Mouse (Mus musculus): ENCODE results near the gene Ilf3. TPM values are rescaled to one million over a fixed set of nuclear protein-coding genes. Genes with fewer than 3 reads are reported as not detected.

Ilf3 gene
- polyA plus RNA-seq (2017; shearing (Covaris generic)) = 69.7 TPM

DNA sequence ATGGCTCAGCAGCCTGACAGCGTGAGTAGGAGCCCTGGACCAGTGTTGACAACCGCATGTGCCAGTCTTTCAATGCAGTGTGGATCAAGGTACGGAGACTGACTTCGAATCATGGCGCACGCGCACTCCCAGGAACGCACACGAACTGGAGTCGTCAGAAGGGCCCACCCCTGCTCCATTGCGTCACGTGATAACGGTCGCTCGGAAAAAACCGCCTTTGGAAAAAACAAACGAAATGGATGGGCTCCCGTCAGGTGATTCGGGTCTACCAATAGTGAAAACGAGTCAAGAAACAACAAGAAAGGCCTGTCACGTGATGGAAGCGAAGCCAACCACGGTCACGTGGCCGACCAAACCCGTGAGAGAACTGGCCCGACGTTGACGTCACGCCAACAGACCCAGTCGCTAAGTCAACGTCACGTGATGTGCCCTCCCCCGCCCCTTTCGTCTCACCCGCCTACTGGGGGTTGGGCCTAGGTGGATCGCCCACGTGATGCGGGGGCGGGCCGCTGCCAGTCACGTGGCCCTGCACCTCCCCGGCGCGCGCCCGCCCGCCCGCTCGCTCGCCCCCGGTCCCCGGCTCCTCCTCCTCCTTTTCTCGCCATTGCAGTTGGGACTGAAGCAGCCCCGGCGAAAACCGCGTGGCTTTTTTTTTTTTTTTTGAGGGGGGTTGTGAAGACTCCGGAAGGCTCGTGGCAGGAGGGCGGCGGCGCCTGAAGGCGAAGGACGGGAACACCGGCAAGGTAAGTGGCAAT is at the start of gene Ilf3:
Gene Ilf3, plus strand, starts transcription at position 515 of the 755 bp plus-strand sequence.

DNA sequence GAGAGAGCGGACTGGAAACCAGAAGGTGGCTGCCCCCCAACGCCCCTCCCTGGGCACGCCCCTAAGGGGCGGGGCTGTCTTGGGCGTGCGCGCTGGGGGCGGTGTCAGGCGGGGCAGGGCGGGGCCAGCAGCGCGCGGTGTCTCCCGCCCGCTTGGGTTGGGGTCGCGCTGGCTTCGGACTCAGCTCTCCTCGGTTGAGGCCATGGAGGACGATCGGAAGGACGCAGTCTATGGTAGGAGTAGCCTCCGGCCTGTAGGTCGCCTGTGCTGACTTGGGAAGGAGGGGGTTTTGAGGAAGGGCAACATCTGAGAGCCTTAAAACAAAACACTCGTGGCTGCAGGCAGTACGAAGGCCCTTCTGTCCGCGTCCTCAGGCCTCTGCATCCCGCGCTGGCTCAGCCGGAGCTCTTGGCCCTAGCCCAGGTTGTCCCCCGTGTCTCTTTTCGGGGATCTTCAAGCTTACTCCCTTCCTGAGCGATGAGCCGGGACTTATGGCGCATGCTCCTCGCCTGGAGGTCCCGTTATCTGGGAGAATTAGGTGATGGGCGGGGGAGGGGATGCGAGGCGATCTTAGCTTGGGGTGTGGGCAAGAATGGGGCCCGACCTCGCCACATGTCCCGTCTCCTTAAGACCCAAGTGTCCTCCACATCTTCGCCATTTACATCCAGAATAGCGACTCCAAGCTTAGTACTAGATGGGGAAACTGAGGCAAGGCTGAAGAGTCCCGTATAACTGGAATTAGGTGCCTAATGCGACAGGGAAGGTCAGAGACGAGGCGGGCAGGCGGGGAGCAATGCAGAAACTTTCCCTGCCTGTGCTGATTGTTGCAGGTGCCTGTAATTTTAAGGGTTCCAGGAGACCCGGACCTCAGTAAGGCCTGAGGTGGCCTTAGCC is 46.8 kb upstream of the Ilf3 start, which contains the start of gene Slc44a2:
Gene Slc44a2, plus strand, starts transcription at position 80 of the 894 bp plus-strand sequence.

DNA sequence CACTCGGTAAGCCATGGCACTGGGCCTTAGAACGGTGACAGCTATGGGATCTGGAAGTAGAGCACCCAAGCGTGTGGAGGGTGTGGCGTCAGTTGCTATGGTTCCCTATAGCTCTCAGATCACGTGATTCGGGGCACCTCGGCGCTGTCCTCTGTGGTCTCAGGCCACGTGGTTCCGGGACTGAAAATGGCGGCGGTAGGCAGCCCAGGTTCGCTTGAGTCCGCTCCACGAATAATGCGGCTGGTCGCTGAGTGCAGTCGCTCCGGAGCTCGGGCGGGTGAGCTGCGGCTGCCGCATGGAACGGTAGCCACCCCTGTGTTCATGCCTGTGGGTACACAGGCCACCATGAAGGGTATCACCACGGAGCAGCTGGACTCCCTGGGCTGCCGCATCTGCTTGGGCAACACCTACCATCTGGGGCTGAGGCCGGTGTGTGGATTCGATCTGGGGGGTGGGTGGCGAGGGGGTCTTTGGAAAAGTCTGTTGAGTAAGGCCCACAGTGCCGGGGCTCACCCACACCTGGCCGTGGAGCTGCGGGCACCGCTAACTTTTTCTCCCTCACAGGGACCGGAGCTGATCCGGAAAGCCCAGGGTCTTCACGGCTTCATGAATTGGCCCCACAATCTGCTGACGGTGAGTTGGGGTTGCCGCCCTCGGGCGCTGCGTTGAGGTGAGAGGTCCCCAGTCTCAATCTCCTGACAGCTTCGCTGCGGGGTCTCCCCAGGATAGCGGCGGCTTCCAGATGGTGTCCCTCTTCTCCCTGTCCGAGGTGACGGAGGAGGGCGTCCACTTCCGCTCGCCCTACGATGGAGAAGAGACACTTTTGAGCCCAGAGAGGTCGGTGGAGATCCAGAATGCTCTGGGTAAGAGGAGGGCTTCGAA is 44.2 kb downstream of the Ilf3 start, which contains the start of gene Qtrt1:
Gene Qtrt1, plus strand, starts transcription at position 169 of the 882 bp plus-strand sequence.

DNA sequence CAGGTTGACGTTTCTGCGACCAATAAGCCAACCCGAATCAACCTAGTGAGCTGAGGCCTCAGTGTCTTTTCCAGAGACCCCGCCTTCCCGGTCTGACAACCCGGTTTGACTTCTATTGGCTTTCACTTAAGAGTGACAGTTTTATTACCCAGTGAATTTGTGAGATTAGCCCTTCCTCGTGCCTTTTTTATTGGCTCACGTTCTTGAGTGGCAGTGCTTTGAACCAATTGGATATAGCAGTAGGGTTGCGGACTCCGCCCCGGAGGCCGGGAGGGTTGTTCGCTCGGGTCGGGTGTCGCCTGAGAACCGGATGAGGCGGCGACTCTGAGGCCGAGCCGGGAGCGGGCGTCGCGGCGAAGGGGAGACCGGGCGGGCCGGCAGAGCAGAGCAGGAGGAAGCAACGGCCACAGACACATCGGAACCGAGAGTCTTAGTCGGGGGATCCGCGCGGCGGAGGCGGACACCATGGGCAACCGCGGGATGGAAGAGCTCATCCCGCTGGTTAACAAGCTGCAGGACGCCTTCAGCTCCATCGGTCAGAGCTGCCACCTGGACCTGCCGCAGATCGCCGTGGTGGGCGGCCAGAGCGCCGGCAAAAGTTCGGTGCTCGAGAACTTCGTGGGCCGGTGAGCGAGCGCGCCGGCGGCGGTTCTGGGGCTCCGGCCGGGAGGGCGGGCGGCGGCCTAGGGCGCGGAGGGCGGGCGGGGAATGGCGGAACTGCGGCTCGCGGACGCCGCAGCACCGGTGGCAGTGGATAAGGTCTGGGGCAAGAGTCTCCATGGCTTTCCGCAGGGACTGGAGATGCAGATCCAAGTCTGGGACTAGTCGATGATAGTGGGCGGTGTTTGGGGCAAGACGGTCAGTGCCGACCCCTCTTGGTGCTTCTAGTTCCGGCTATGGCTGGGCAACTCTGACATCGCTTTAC is 57.2 kb downstream of the Ilf3 start, which contains the start of gene Dnm2:
Gene Dnm2, plus strand, starts transcription at position 278 of the 925 bp plus-strand sequence.

Other genes with a start within 250 kb of the Ilf3 start
- 118 TPM for gene Tyk2, start 236.6 kb upstream of the Ilf3 start, polyA plus RNA-seq (2017; shearing (Covaris generic))
- 330 TPM for gene Cdc37, start 217.9 kb upstream of the Ilf3 start, polyA plus RNA-seq (2017; shearing (Covaris generic))
- 0.72 TPM for gene Pde4a, start 202.2 kb upstream of the Ilf3 start, polyA plus RNA-seq (2017; shearing (Covaris generic))
- 39.3 TPM for gene Keap1, start 128.5 kb upstream of the Ilf3 start, polyA plus RNA-seq (2017; shearing (Covaris generic))
- gene S1pr5, start 119.4 kb upstream of the Ilf3 start, polyA plus RNA-seq (2017; shearing (Covaris generic)) = not detected
- 63.6 TPM for gene Atg4d, start 102.6 kb upstream of the Ilf3 start, polyA plus RNA-seq (2017; shearing (Covaris generic))
- 37.6 TPM for gene Kri1, start 79.9 kb upstream of the Ilf3 start, polyA plus RNA-seq (2017; shearing (Covaris generic))
- gene Cdkn2d, start 76.5 kb upstream of the Ilf3 start, polyA plus RNA-seq (2017; shearing (Covaris generic)) = 104 TPM
- 2.0 TPM for gene Ap1m2, start 55.5 kb upstream of the Ilf3 start, polyA plus RNA-seq (2017; shearing (Covaris generic))
- gene Slc44a2, start 47.2 kb upstream of the Ilf3 start, polyA plus RNA-seq (2017; shearing (Covaris generic)) = 543 TPM
- gene Qtrt1, start 44.0 kb downstream of the Ilf3 start, polyA plus RNA-seq (2017; shearing (Covaris generic)) = 35.2 TPM
- gene Dnm2, start 57.0 kb downstream of the Ilf3 start, polyA plus RNA-seq (2017; shearing (Covaris generic)) = 264 TPM
- 6.4 TPM for gene Tmed1, start 142.4 kb downstream of the Ilf3 start, polyA plus RNA-seq (2017; shearing (Covaris generic))
- gene AB124611, start 158.3 kb downstream of the Ilf3 start, polyA plus RNA-seq (2017; shearing (Covaris generic)) = 32.2 TPM
- gene Carm1, start 179.0 kb downstream of the Ilf3 start, polyA plus RNA-seq (2017; shearing (Covaris generic)) = 7.6 TPM
- gene Timm29, start 224.9 kb downstream of the Ilf3 start, polyA plus RNA-seq (2017; shearing (Covaris generic)) = 1.9 TPM
- 28.7 TPM for gene Yipf2, start 225.0 kb downstream of the Ilf3 start, polyA plus RNA-seq (2017; shearing (Covaris generic))
- gene Smarca4, start 248.3 kb downstream of the Ilf3 start, polyA plus RNA-seq (2017; shearing (Covaris generic)) = 64.6 TPM